Mouse (Mus musculus) liver, postnatal 0 days (tissue): Measurements from ENCODE around the gene Swap70.

ENCODE experiments used
- CTCF ChIP-seq: sonication (generic); IDR thresholded peaks from 2 replicates; pipeline ENCODE4 v1.5.1; 2016; ENCODE audit warnings: antibody characterized with exemption, low read depth
- EP300 ChIP-seq: IDR thresholded peaks from 2 replicates; pipeline ENCODE4 v1.6.1; 2016; ENCODE audit warnings: antibody characterized with exemption, low read depth, mild to moderate bottlenecking

GRCm38 (mm10) chr7:110318971-110319519 lies 97.5 kb downstream of the Swap70 start:
- no peak for TF ChIP-seq CTCF
- TF ChIP-seq EP300, result no peak
